Mouse (Mus musculus) liver, embryonic 14.5 days (tissue): ENCODE data around the gene Slc6a21. TPM values are rescaled to one million over a fixed set of nuclear protein-coding genes. Genes with fewer than 3 reads are reported as not detected.
A peak's percentile ranks its signal among the peaks of the same experiment; 100 is the strongest.

Source experiments
- ATAC-seq: fragments of 200-750 bp; cut with Nextera tagmentation; 2 replicates; pipeline ENCODE4 v1.8.0; 2017; ENCODE audit warnings: moderate number of reproducible peaks, mild to moderate bottlenecking, moderate library complexity; ENCODE audit not compliant: insufficient read depth
- DNase-seq, 3 experiments: peaks; one replicate each; pipeline ENCODE4 v3.0.0-alpha.2; 2012 to 2013; ENCODE audit warnings: low read depth in 3 of 3, low spot score in 3 of 3
- H3K27ac ChIP-seq: fragments of 300-500 bp; sonication (generic); 2 replicates; pipeline ENCODE4 v1.5.1; 2014; ENCODE audit warnings: moderate library complexity, mild to moderate bottlenecking, control low read depth, inconsistent platforms
- H3K27me3 ChIP-seq: fragments of 300-500 bp; sonication (generic); 2 replicates; pipeline ENCODE4 v1.6.1; 2014; ENCODE audit warnings: mild to moderate bottlenecking, low read length, moderate library complexity; ENCODE audit not compliant: control insufficient read depth, insufficient read depth
- H3K36me3 ChIP-seq: fragments of 300-500 bp; sonication (generic); replicated peaks from 2 replicates; pipeline ENCODE4 v1.6.1; 2014; ENCODE audit warnings: low read depth; ENCODE audit not compliant: control insufficient read depth, insufficient read depth
- H3K4me1 ChIP-seq, 2 experiments: fragments of 200-500 bp in 1 of 2; fragments of 300-500 bp in 1 of 2; sonication (generic) in 1 of 2; replicated peaks; 2 replicates each; pipeline ENCODE4 v1.6.1; 2012 to 2014; ENCODE audit warnings: antibody characterized with exemption in 1 of 2, inconsistent platforms in 1 of 2, low read length in 1 of 2; ENCODE audit not compliant: control insufficient read depth in 2 of 2, insufficient read depth in 2 of 2
- H3K4me2 ChIP-seq: fragments of 300-500 bp; sonication (generic); 2 replicates; pipeline ENCODE4 v1.6.1; 2014; ENCODE audit warnings: low read depth, mild to moderate bottlenecking, control low read depth, moderate library complexity
- H3K4me3 ChIP-seq, 2 experiments: fragments of 200-500 bp in 1 of 2; fragments of 300-500 bp in 1 of 2; sonication (generic) in 1 of 2; 2 replicates each; pipeline ENCODE4 v1.5.1; 2012 to 2014; ENCODE audit warnings: low read depth in 2 of 2, low read length in 2 of 2, mild to moderate bottlenecking in 2 of 2, control low read depth in 1 of 2, inconsistent platforms in 1 of 2, moderate library complexity in 1 of 2; ENCODE audit not compliant: insufficient read depth in 1 of 2
- H3K9ac ChIP-seq: fragments of 300-500 bp; sonication (generic); replicated peaks from 2 replicates; pipeline ENCODE4 v1.6.1; 2014; ENCODE audit warnings: mild to moderate bottlenecking, control low read depth, moderate library complexity
- H3K9me3 ChIP-seq: fragments of 300-500 bp; sonication (generic); 2 replicates; pipeline ENCODE4 v1.6.1; 2016; ENCODE audit warnings: low read length, mixed read lengths; ENCODE audit not compliant: control insufficient read depth
- CTCF ChIP-seq: IDR thresholded peaks from 2 replicates; pipeline ENCODE4 v1.5.1; 2016; ENCODE audit warnings: antibody characterized with exemption, low read depth, control low read depth
- EP300 ChIP-seq: IDR thresholded peaks from 2 replicates; pipeline ENCODE4 v1.6.1; 2016; ENCODE audit warnings: antibody characterized with exemption, low read depth
- WGBS: fragments of 180-500 bp; shearing (Covaris S2); extraction: QIAGEN DNeasy Blood & Tissue Kit; methylation state at CpG from one replicate; pipeline ENCODE4 v1.1.7; 2014; ENCODE audit not compliant: insufficient replicate concordance; 5-methylcytosine and 5-hydroxymethylcytosine counted together
- polyA plus RNA-seq, 2 experiments: library from polyadenylated mRNA; depleted of rRNA in 1 of 2; stranded (reverse) in 1 of 2; unstranded in 1 of 2; fragments of >200 nt; fragmentation: Nextera tagmentation in 1 of 2; extraction: Ambion mirVana in 1 of 2; gene quantifications; 2 replicates each; pipeline versions ENCODE4 v1.2.1 to v1.2.3; 2012 to 2014

Slc6a21 gene
- polyA plus RNA-seq, 2 experiments = not detected

GRCm38 (mm10) chr7:45335056-45335455, 57.7 kb downstream of the Slc6a21 start, which contains the start of gene Hrc:
Gene Hrc, plus strand, starts transcription at chr7:45335290.
- ATAC-seq = no peak
- no peak within 1 kb of the TSS for H3K4me2 ChIP-seq
- H3K36me3 ChIP-seq = no peaks in the 10 kb centered on the region
- H3K27ac ChIP-seq = no peak within 1 kb of the TSS
- WGBS = 35% methylated on average over 5 of the region's 5 CpGs
- H3K4me1 ChIP-seq = peaks cover 0 to 18% of the 10 kb centered on the region in 2 experiments; a peak in 3 of 4 replicates
- H3K9ac ChIP-seq = no peak within 1 kb of the TSS
- DNase-seq = no peak
- H3K27me3 ChIP-seq = peaks cover 16% of the 10 kb centered on the region
- no peak for TF ChIP-seq CTCF
- no peak for TF ChIP-seq EP300
- H3K4me3 ChIP-seq = no peak within 1 kb of the TSS
- no peaks in the 10 kb centered on the region for H3K9me3 ChIP-seq

- Histone ChIP-seq H3K27ac (no peak overlapping the region), H3K36me3 (no peaks in the 10 kb centered on the region), H3K4me2 (no peak overlapping the region), H3K27me3 (peaks cover 18% of the 10 kb centered on the region), H3K9ac (no peak overlapping the region), H3K4me3 (no peak overlapping the region), H3K4me1 (peaks cover 12 to 31% of the 10 kb centered on the region in 2 experiments), H3K9me3 (no peaks in the 10 kb centered on the region)
- ATAC-seq (no peak), DNase-seq (no peak)
- no peak for TF ChIP-seq CTCF
- TF ChIP-seq EP300 = no peak
- WGBS = 62% methylated on average over 4 of the region's 4 CpGs
These were observed 59.0 kb downstream of the Slc6a21 start for GRCm38 (mm10) chr7:45336319-45336718.

GRCm38 (mm10) chr7:45337469-45337868, 60.2 kb downstream of the Slc6a21 start:
- no peak overlapping the region for H3K27ac ChIP-seq
- TF ChIP-seq EP300 (no peak), CTCF (no peak)
- ATAC-seq (no peak), DNase-seq (no peak)
- no peak overlapping the region for H3K4me3 ChIP-seq
- peaks cover 15 to 37% of the 10 kb centered on the region in 2 experiments for H3K4me1 ChIP-seq
- WGBS = 5% methylated on average over 4 of the region's 4 CpGs
- no peaks in the 10 kb centered on the region for H3K36me3 ChIP-seq
- H3K9ac ChIP-seq = no peak overlapping the region
- no peaks in the 10 kb centered on the region for H3K9me3 ChIP-seq
- peaks cover 16% of the 10 kb centered on the region for H3K27me3 ChIP-seq
- H3K4me2 ChIP-seq = no peak overlapping the region

- DNase-seq (no peak), ATAC-seq (no peak)
- Histone ChIP-seq H3K27ac (no peak overlapping the region), H3K4me3 (no peak overlapping the region), H3K9me3 (no peaks in the 10 kb centered on the region), H3K36me3 (no peaks in the 10 kb centered on the region), H3K4me1 (peaks cover 15 to 31% of the 10 kb centered on the region in 2 experiments), H3K4me2 (peak overlapping the region; percentile 81), H3K9ac (no peak overlapping the region), H3K27me3 (peaks cover 8% of the 10 kb centered on the region)
- TF ChIP-seq CTCF (no peak), EP300 (no peak)
- WGBS = 2% methylated on average over 14 of the region's 14 CpGs
These were observed 61.0 kb downstream of the Slc6a21 start for GRCm38 (mm10) chr7:45338161-45338911.

Other genes with a start within 250 kb of the Slc6a21 start
Only the 30 nearest of the 37 such genes appear.
- gene Rcn3, start 185.3 kb upstream of the Slc6a21 start, polyA plus RNA-seq (2012; rRNA removed) = 20.1 and 20.6 TPM in 2 replicates
- 19.2 and 21.5 TPM in 2 replicates for gene Rcn3, start 185.3 kb upstream of the Slc6a21 start, polyA plus RNA-seq (2014; fragmentation: Nextera tagmentation; extraction: Ambion mirVana)
- 14.9 and 16.3 TPM in 2 replicates for gene Fcgrt, start 173.7 kb upstream of the Slc6a21 start, polyA plus RNA-seq (2012; rRNA removed)
- gene Fcgrt, start 173.7 kb upstream of the Slc6a21 start, polyA plus RNA-seq (2014; fragmentation: Nextera tagmentation; extraction: Ambion mirVana) = 35.5 and 35.6 TPM in 2 replicates
- gene Rps11, start 153.1 kb upstream of the Slc6a21 start, polyA plus RNA-seq (2012; rRNA removed) = 309 and 366 TPM in 2 replicates
- gene Rps11, start 153.1 kb upstream of the Slc6a21 start, polyA plus RNA-seq (2014; fragmentation: Nextera tagmentation; extraction: Ambion mirVana) = 989 and 1,016 TPM in 2 replicates
- gene Rpl13a, start 148.8 kb upstream of the Slc6a21 start, polyA plus RNA-seq (2012; rRNA removed) = 534 and 909 TPM in 2 replicates
- 992 and 1,027 TPM in 2 replicates for gene Rpl13a, start 148.8 kb upstream of the Slc6a21 start, polyA plus RNA-seq (2014; fragmentation: Nextera tagmentation; extraction: Ambion mirVana)
- 0.03 TPM in 1 of 2 replicates, not detected in the other for gene Gm45713, start 141.3 kb upstream of the Slc6a21 start, polyA plus RNA-seq (2012; rRNA removed)
- 0.15 and 0.63 TPM in 2 replicates for gene Gm45713, start 141.3 kb upstream of the Slc6a21 start, polyA plus RNA-seq (2014; fragmentation: Nextera tagmentation; extraction: Ambion mirVana)
- 12.1 and 13.4 TPM in 2 replicates for gene Flt3l, start 141.1 kb upstream of the Slc6a21 start, polyA plus RNA-seq (2012; rRNA removed)
- gene Flt3l, start 141.1 kb upstream of the Slc6a21 start, polyA plus RNA-seq (2014; fragmentation: Nextera tagmentation; extraction: Ambion mirVana) = 3.9 and 5.5 TPM in 2 replicates
- gene Pih1d1, start 123.2 kb upstream of the Slc6a21 start, polyA plus RNA-seq (2012; rRNA removed) = 38.3 and 43.3 TPM in 2 replicates
- 44.3 and 45.8 TPM in 2 replicates for gene Pih1d1, start 123.2 kb upstream of the Slc6a21 start, polyA plus RNA-seq (2014; fragmentation: Nextera tagmentation; extraction: Ambion mirVana)
- gene Aldh16a1, start 122.9 kb upstream of the Slc6a21 start, polyA plus RNA-seq (2012; rRNA removed) = 17.9 and 19.8 TPM in 2 replicates
- 20.9 and 23.1 TPM in 2 replicates for gene Aldh16a1, start 122.9 kb upstream of the Slc6a21 start, polyA plus RNA-seq (2014; fragmentation: Nextera tagmentation; extraction: Ambion mirVana)
- 0.01 TPM in 2 replicates for gene Slc17a7, start 113.6 kb upstream of the Slc6a21 start, polyA plus RNA-seq (2012; rRNA removed)
- gene Slc17a7, start 113.6 kb upstream of the Slc6a21 start, polyA plus RNA-seq (2014; fragmentation: Nextera tagmentation; extraction: Ambion mirVana) = not detected in 2 replicates
- gene Gfy, start 97.9 kb upstream of the Slc6a21 start, polyA plus RNA-seq (2012; rRNA removed) = 0.02 TPM in 1 of 2 replicates, not detected in the other
- gene Gfy, start 97.9 kb upstream of the Slc6a21 start, polyA plus RNA-seq (2014; fragmentation: Nextera tagmentation; extraction: Ambion mirVana) = not detected in 2 replicates
- gene Pth2, start 96.5 kb upstream of the Slc6a21 start, polyA plus RNA-seq (2012; rRNA removed) = not detected in 2 replicates
- not detected in 2 replicates for gene Pth2, start 96.5 kb upstream of the Slc6a21 start, polyA plus RNA-seq (2014; fragmentation: Nextera tagmentation; extraction: Ambion mirVana)
- 0.02 and 0.08 TPM in 2 replicates for gene Ccdc155, start 72.6 kb upstream of the Slc6a21 start, polyA plus RNA-seq (2012; rRNA removed)
- gene Ccdc155, start 72.6 kb upstream of the Slc6a21 start, polyA plus RNA-seq (2014; fragmentation: Nextera tagmentation; extraction: Ambion mirVana) = not detected in 2 replicates
- 1.1 and 1.5 TPM in 2 replicates for gene Dkkl1, start 65.4 kb upstream of the Slc6a21 start, polyA plus RNA-seq (2012; rRNA removed)
- 2.1 and 2.6 TPM in 2 replicates for gene Dkkl1, start 65.4 kb upstream of the Slc6a21 start, polyA plus RNA-seq (2014; fragmentation: Nextera tagmentation; extraction: Ambion mirVana)
- 7.9 and 10.0 TPM in 2 replicates for gene Tead2, start 61.8 kb upstream of the Slc6a21 start, polyA plus RNA-seq (2012; rRNA removed)
- gene Tead2, start 61.8 kb upstream of the Slc6a21 start, polyA plus RNA-seq (2014; fragmentation: Nextera tagmentation; extraction: Ambion mirVana) = 4.1 and 4.5 TPM in 2 replicates
- gene Cd37, start 38.4 kb upstream of the Slc6a21 start, polyA plus RNA-seq (2012; rRNA removed) = 10.5 and 12.8 TPM in 2 replicates
- 9.0 and 9.1 TPM in 2 replicates for gene Cd37, start 38.4 kb upstream of the Slc6a21 start, polyA plus RNA-seq (2014; fragmentation: Nextera tagmentation; extraction: Ambion mirVana)
- gene Slc6a16, start 36.4 kb upstream of the Slc6a21 start, polyA plus RNA-seq (2012; rRNA removed) = 0.03 TPM in 1 of 2 replicates, not detected in the other
- gene Slc6a16, start 36.4 kb upstream of the Slc6a21 start, polyA plus RNA-seq (2014; fragmentation: Nextera tagmentation; extraction: Ambion mirVana) = not detected in 2 replicates
- 0.70 and 0.87 TPM in 2 replicates for gene Trpm4, start 56.3 kb downstream of the Slc6a21 start, polyA plus RNA-seq (2012; rRNA removed)
- 0.43 and 0.60 TPM in 2 replicates for gene Trpm4, start 56.3 kb downstream of the Slc6a21 start, polyA plus RNA-seq (2014; fragmentation: Nextera tagmentation; extraction: Ambion mirVana)
- 0.02 and 0.07 TPM in 2 replicates for gene Hrc, start 57.8 kb downstream of the Slc6a21 start, polyA plus RNA-seq (2012; rRNA removed)
- not detected in 2 replicates for gene Hrc, start 57.8 kb downstream of the Slc6a21 start, polyA plus RNA-seq (2014; fragmentation: Nextera tagmentation; extraction: Ambion mirVana)
- gene Ppfia3, start 89.5 kb downstream of the Slc6a21 start, polyA plus RNA-seq (2012; rRNA removed) = 0.21 and 0.22 TPM in 2 replicates
- 0.25 TPM in 1 of 2 replicates, not detected in the other for gene Ppfia3, start 89.5 kb downstream of the Slc6a21 start, polyA plus RNA-seq (2014; fragmentation: Nextera tagmentation; extraction: Ambion mirVana)
- gene Lin7b, start 93.1 kb downstream of the Slc6a21 start, polyA plus RNA-seq (2012; rRNA removed) = 0.10 and 0.23 TPM in 2 replicates
- 0.20 TPM in 1 of 2 replicates, not detected in the other for gene Lin7b, start 93.1 kb downstream of the Slc6a21 start, polyA plus RNA-seq (2014; fragmentation: Nextera tagmentation; extraction: Ambion mirVana)
- gene Snrnp70, start 118.2 kb downstream of the Slc6a21 start, polyA plus RNA-seq (2012; rRNA removed) = 132 and 203 TPM in 2 replicates
- gene Snrnp70, start 118.2 kb downstream of the Slc6a21 start, polyA plus RNA-seq (2014; fragmentation: Nextera tagmentation; extraction: Ambion mirVana) = 28.0 and 28.8 TPM in 2 replicates
- not detected in 2 replicates for gene Kcna7, start 128.1 kb downstream of the Slc6a21 start, polyA plus RNA-seq (2012; rRNA removed)
- gene Kcna7, start 128.1 kb downstream of the Slc6a21 start, polyA plus RNA-seq (2014; fragmentation: Nextera tagmentation; extraction: Ambion mirVana) = not detected in 2 replicates
- 0.04 and 0.20 TPM in 2 replicates for gene Ntf5, start 136.2 kb downstream of the Slc6a21 start, polyA plus RNA-seq (2012; rRNA removed)
- gene Ntf5, start 136.2 kb downstream of the Slc6a21 start, polyA plus RNA-seq (2014; fragmentation: Nextera tagmentation; extraction: Ambion mirVana) = 0.18 and 0.19 TPM in 2 replicates
- gene Lhb, start 143.3 kb downstream of the Slc6a21 start, polyA plus RNA-seq (2012; rRNA removed) = not detected in 2 replicates
- not detected in 2 replicates for gene Lhb, start 143.3 kb downstream of the Slc6a21 start, polyA plus RNA-seq (2014; fragmentation: Nextera tagmentation; extraction: Ambion mirVana)
- gene Gys1, start 157.3 kb downstream of the Slc6a21 start, polyA plus RNA-seq (2012; rRNA removed) = 3.2 and 3.6 TPM in 2 replicates
- gene Gys1, start 157.3 kb downstream of the Slc6a21 start, polyA plus RNA-seq (2014; fragmentation: Nextera tagmentation; extraction: Ambion mirVana) = 2.8 and 3.1 TPM in 2 replicates
- 65.7 and 69.5 TPM in 2 replicates for gene Ruvbl2, start 160.6 kb downstream of the Slc6a21 start, polyA plus RNA-seq (2012; rRNA removed)
- 67.5 and 82.7 TPM in 2 replicates for gene Ruvbl2, start 160.6 kb downstream of the Slc6a21 start, polyA plus RNA-seq (2014; fragmentation: Nextera tagmentation; extraction: Ambion mirVana)
- gene Ftl1, start 182.4 kb downstream of the Slc6a21 start, polyA plus RNA-seq (2012; rRNA removed) = 1,846 and 1,956 TPM in 2 replicates
- 4,811 and 5,161 TPM in 2 replicates for gene Ftl1, start 182.4 kb downstream of the Slc6a21 start, polyA plus RNA-seq (2014; fragmentation: Nextera tagmentation; extraction: Ambion mirVana)
- gene Bax, start 189.4 kb downstream of the Slc6a21 start, polyA plus RNA-seq (2012; rRNA removed) = 57.9 and 68.5 TPM in 2 replicates
- 49.7 and 62.4 TPM in 2 replicates for gene Bax, start 189.4 kb downstream of the Slc6a21 start, polyA plus RNA-seq (2014; fragmentation: Nextera tagmentation; extraction: Ambion mirVana)
- 0.06 and 0.13 TPM in 2 replicates for gene Tulp2, start 204.4 kb downstream of the Slc6a21 start, polyA plus RNA-seq (2012; rRNA removed)
- 0.47 and 0.57 TPM in 2 replicates for gene Tulp2, start 204.4 kb downstream of the Slc6a21 start, polyA plus RNA-seq (2014; fragmentation: Nextera tagmentation; extraction: Ambion mirVana)
- not detected in 2 replicates for gene Gm45808, start 209.3 kb downstream of the Slc6a21 start, polyA plus RNA-seq (2012; rRNA removed)
- 0.20 TPM in 1 of 2 replicates, not detected in the other for gene Gm45808, start 209.3 kb downstream of the Slc6a21 start, polyA plus RNA-seq (2014; fragmentation: Nextera tagmentation; extraction: Ambion mirVana)